Mouse (Mus musculus): Measurements from ENCODE around the gene Kcnd2.
A peak's percentile ranks its signal among the peaks of the same experiment; 100 is the strongest.

The Kcnd2 gene

DNA sequence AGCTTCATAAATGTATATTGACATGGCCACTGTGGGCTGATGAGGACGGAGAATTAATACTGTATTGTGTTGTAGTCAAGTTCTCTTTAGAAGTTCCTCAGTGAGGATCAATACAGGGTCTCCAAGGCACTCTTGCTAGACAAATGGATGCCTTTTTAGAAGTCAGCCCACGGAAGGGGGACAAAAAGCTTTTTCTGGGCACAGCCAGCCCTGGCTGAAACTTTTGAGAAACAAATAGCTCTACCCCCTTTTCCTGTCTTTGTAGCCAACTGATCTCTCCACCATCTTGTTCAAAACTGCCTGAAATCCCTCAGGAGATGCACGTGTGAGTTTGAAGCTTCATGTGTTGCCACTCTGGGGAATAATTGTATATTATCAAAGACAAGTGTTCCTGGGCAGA, 482.3 kb downstream of the Kcnd2 start:
- DNase-seq = no peak

DNA sequence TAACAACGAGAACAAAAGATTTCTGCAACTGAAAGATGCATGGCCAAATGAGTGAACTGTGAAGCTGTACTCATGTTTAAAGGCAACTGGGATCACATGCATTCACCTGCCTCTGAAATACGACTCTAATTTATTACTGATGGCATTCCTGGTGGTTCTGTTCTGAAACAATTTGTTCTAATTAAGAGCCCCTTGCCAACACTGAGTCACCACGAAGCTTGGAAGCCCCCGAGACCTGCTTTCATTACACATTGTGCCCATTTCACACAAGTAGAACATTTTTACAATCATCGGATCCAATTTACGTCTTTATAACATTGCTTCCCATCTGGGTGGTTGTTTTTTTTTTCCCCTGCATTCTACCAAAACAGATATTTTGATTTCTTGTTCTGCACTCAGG, 485.8 kb downstream of the Kcnd2 start:
- no peak for DNase-seq

DNA sequence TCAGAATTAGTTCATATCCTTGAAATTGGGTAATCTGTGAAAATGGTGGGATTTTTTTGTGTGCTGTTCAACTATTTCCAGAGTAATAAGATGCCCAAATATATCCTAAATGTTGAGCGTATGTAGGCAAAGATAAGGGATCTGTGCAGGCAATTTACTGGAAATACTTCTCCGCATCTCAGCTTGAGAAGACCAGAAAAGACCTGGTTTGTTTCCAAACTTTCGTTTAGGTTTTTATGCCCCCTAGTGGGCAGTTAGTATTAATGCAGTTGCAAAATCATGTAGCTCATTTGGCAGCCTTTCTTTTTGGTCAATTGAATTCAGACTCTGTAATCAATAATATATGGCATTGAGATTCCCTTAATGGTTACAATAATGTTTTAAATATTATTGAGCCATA, 493.9 kb downstream of the Kcnd2 start:
- DNase-seq = no peak

DNA sequence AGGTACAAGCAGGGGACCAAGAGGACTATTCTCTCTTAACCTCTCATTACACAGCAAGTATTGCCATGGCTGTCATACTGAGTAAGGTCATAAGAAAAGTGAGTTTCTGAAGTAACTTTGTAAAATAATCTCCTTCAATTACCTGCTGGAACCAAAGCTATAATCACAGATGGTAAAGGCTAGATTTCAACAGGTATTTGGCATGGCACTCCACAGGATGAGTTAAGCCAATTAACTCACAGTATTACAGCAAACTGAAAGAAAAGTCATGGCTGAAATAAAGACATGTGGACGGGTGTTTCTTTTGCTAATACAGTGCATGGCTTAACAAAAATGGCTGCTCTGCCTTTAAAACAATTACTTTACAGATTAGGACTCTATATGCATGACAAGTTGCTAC, 503.8 kb downstream of the Kcnd2 start:
- no peak for DNase-seq

DNA sequence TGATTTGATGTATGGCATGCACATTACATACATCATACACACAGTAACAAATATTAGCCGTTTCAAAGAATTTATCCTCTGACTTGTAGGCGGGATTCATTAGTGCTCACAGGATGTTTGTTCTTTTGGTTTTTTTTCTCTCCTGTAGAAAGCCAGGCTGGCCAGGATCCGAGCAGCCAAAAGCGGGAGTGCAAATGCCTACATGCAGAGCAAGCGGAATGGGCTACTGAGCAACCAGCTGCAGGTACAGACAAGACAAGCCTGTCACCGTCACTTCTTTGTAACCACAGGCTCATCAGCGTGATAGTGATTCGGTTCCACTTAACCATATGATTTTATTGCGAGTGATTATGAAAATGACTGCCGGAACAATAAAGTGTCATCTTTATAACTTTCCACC, 506.9 kb downstream of the Kcnd2 start:
- DNase-seq = no peak

DNA sequence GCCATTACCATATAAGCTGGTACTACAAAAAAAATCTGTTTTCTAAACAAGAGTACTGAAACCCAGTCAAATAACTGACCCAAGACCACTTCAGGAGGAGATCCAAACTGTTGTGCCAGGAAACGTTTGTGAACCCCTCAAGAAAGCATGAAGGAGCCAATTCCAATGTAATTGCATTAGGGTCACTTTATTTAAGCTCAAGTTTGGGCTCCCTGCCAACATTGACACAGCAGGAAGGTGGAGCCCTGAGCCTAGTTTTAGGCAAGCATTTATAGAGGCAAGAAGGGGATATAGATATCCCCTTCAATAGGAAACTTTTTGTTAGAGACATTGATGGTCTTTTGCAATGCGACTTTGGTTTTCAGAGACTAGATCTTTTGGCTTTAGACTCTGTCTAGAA, 525.3 kb downstream of the Kcnd2 start:
- no peak for DNase-seq

DNA sequence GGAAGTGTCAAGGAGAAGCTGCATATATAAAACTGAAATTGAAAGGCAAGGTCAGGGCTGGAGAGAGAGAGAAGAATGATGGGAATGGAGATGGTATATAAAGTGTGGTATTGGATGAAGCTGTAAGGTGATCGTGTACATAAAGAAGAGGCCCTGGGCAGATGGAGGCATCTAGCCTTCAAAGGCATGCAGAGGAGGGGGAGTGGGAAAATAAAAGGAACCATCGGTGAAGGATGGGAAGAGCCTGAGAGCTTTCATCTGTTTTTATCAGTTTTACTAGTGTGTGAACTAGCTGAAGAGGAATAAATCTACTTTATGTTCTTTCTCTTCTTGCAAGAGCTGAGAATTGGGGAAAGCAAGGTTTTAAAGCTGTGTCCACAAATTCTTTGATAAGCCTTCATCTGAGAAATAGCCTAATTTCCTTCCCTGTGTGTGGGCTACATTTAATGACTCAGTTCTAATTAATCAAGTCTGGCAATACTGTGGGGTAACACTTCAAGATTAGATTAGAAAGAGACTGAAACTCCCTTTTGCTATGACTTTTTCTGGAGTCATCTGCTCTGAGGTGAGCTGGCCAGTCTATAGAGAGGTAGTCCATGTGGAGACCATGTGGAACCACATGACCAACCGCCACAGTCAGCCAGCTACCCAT, 529.4 kb downstream of the Kcnd2 start:
- DNase-seq = no peak

DNA sequence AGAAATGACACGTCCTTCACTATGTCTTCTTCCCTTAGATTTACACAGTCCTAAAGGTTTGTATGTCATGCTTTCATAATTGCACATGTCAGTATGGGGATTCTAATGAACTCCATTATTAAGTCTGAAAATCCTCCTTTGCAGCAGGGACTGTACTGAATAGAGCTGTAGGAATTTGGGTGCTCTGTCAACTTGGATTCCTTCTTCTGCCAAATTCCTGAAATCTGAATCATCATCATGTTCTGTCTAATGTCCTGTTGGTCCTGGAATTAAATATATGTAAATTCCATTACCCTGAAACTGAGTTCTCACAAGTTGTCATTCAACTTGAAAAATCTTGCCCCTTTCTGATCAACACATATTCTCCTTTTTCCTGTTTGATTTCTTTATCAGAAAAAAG, 532.2 kb downstream of the Kcnd2 start:
- DNase-seq = no peak

DNA sequence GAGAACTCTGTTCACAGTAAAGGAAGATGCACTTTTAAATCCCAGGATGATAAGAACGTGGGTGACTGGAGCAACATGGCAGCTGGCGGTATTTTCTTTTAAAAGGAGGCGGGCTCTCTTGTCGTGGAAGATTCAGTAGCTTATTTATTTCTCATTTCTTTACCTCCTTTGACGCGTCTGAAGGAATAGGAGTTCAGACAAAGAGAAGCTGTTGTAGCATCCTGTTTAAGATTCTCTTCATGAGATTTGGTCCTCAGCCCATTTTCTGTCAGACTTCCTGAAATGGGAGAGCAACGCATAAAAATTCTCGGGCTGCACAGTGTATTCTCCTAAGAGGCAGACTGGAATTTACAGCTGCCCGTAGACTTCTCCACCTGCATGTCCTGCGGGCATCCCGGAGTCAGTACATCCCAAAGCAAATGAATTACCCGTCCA, 552.5 kb downstream of the Kcnd2 start:
- DNase-seq = no peak

DNA sequence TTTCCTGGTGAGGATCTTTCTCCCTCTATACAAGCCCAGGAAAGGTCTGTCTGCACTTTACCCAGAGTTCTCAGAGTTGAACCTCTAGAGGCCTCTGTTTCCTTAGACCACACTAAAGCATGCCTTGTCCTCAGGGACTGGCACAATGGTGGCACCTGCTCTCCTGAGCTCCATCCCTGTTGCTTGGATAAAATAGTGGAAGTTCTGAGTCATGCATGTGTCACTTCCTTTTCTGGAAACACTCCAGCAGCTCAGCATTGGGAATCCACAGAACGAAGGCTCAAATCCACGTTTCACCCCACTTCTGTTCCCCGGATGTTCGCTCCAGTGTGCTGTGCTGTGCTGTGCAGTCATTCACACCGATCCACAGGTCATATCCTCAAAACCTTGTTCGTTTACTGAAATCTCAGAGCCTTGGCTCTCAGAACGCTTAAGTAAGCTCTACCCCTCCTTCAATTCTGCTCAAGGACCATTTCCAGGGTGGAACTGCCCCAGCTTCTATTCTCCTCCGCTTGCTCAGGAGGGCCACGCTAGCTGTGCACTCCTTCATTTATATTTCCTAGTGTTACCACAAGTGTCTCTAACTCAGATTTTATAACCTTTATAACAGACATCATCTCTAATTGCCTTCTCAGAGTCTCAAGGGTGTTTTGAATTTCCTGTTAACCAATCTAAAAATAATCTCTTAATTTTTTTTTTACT, 553.6 kb downstream of the Kcnd2 start:
- peak in 1 of 2 experiments; percentile 33 for DNase-seq

DNA sequence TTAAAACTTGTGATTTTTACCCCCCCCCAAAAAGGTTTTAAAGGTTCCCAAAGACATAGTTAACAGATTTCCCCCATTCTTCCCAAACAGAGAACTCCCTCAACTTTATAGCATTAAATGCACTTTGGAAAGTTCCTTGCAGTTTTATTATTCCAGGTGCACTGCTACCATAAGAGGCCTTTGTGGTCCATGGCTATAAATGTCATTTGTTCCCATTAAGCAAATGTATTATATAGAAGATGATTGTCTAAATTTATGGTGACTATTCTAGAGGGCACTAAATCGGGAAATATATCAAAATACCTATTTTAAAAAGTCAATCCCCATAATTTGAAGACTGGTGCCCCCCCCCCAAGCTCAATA, 554.1 kb downstream of the Kcnd2 start:
- no peak for DNase-seq

DNA sequence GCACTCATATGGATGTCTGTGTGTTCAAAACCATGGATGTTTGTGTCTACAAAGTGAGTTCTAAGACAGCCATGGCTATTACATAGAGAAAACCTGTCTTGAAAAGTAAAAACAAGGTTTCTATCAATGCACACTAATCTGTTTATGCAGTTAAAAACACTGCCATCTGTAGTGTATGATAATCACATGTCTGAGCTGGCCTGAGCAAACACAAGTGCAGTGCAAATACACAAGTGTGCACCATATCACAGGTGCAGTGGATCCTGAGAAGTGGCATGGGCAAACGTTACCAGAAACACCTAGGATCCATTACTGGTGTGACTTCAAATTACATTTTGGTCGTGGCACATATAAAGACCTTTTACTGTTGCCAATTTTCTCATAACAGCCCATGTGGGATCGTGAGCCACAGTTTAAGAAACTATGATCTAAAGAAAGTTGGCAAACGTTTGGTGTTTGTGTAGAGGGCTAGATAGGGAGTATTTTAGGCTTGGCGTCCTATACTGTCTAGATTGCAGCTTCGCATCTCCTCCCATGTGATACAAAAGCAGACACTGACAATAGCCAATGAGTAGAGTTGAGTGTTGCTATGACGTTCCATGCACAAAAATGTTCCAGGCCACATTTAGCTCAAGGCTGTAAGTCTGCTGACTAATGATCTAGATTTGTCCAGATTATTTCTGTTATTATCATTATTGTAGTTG, 559.1 kb downstream of the Kcnd2 start:
- no peak for DNase-seq
